Mouse (Mus musculus) kidney, postnatal 10 days (tissue): Measurements from ENCODE around the gene Gcsh.
A peak's percentile ranks its signal among the peaks of the same experiment; 100 is the strongest.

Experiments
- DNase-seq: peaks from one replicate; pipeline ENCODE4 v3.0.0; 2021; ENCODE audit warnings: mixed read lengths

Gene Gcsh

GRCm38 (mm10) chr8:116975606-116976005, 17.7 kb downstream of the Gcsh start:
- peak; percentile 28 for DNase-seq

- no peak for DNase-seq
These were observed 18.3 kb downstream of the Gcsh start for GRCm38 (mm10) chr8:116975066-116975465.

GRCm38 (mm10) chr8:116969531-116969930, 23.8 kb downstream of the Gcsh start:
- DNase-seq, result no peak

GRCm38 (mm10) chr8:116954415-116954814, 38.9 kb downstream of the Gcsh start:
- DNase-seq, result no peak

- DNase-seq, result no peak
These were observed 40.9 kb downstream of the Gcsh start for GRCm38 (mm10) chr8:116952428-116952827.

- no peak for DNase-seq
These were observed 41.6 kb downstream of the Gcsh start for GRCm38 (mm10) chr8:116951778-116952177.

- DNase-seq, result peak; percentile 61
These were observed 42.0 kb downstream of the Gcsh start for GRCm38 (mm10) chr8:116951369-116951768.

GRCm38 (mm10) chr8:116947589-116947988, 45.7 kb downstream of the Gcsh start:
- DNase-seq, result no peak

GRCm38 (mm10) chr8:116946851-116947250, 46.5 kb downstream of the Gcsh start:
- peak; percentile 24 for DNase-seq

GRCm38 (mm10) chr8:116946268-116946838, 47.0 kb downstream of the Gcsh start:
- DNase-seq, result peak; percentile 28

GRCm38 (mm10) chr8:116945169-116945910, 48.0 kb downstream of the Gcsh start:
- no peak for DNase-seq

GRCm38 (mm10) chr8:116944385-116944696, 49.0 kb downstream of the Gcsh start:
- no peak for DNase-seq

- DNase-seq, result peak; percentile 54
These were observed 49.6 kb downstream of the Gcsh start for GRCm38 (mm10) chr8:116943555-116944384.

- DNase-seq, result peak; percentile 95
These were observed 50.2 kb downstream of the Gcsh start, which contains the start of gene Atmin for GRCm38 (mm10) chr8:116943161-116943554. Atmin (plus strand) TSS chr8:116943393.

- no peak for DNase-seq
These were observed 50.9 kb downstream of the Gcsh start for GRCm38 (mm10) chr8:116942284-116943058.

- DNase-seq, result no peak
These were observed 57.8 kb downstream of the Gcsh start for GRCm38 (mm10) chr8:116935506-116935905.

GRCm38 (mm10) chr8:116934976-116935375, 58.4 kb downstream of the Gcsh start:
- no peak for DNase-seq
